Mouse (Mus musculus) hindlimb bud, embryonic 11.5 days (tissue): ENCODE results near the gene Npas3.
"Not testable (repeated sequence)": the region's sequence is repeated elsewhere in the genome, so short reads cannot be mapped to it uniquely, and the experiment has no call there.

ENCODE experiments used
- DNase-seq: peaks from one replicate; pipeline ENCODE4 v3.0.0-alpha.2; 2012; ENCODE audit warnings: low read depth, low spot score; ENCODE audit errors: extremely low spot score

Npas3 gene

DNA sequence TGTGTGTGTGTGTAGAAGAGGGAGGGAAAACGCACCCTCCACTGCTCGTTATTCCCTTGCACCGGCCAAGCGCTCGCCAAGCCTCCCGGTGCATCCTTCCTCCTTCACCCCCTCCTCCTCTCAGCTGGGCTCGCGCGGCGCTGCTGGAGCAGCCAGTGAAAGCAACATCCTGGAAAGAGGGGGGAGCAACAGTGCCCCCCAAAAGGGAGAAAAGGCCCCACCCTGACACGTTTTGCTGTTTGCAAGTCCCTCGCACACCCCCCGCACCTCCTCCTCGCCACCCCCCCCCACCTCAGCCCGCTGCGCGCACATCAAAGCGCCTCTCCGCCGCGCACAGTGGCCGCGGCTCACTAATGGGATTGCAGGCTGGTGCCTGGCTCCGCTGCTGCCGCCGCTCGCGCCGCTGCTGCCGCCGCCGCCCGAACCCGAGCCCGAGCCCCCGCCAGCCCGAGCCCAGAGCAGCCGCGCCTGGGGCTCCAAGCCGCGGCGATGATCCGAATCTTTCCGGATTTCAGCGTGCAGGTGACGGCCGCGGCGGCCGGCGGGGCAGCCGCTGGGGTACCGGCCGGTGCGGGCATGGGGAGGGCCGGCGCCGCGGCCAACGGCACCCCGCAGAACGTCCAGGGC is at the start of gene Npas3:
Gene Npas3, plus strand, starts transcription at position 577 of the 627 bp plus-strand sequence.
- DNase-seq = no peak

DNA sequence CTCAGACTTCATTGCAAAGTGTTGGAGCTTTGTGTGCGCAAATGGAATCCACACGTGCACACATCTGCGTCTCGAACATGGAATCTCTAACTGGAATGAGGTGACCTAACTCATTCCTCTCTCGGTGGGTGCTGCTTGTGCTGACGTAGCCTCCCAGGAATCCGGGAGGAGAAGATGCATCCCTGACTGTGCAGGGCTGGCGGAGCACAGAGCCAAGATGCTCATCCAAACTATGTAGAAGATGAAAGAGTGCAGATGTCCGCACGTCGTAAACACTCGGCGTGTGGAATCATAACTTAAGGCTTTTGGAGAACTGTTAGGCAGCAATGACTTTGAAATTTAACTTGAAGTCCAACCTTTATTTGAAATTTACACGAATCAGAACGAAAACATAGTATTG is 31.3 kb upstream of the Npas3 start:
- no peak for DNase-seq

DNA sequence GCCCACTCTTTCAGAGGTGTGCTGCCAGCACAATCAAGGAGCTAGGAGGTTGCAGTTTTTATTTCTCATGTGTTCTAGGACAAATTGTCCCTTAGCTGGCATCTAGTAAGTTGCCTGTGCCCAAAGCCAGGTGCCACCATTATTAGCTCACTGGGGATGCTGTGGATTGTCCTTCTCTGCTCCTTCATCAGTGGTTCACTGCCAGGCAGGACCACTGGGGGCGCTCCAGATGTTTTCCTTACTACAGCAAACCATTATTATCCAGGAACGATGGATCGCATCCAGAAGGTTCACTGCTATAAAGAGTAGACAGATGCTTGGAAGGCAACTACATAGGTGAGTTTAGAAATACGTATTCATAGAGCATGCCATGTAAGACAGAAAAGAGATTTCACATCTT is 25.7 kb upstream of the Npas3 start:
- DNase-seq = no peak

DNA sequence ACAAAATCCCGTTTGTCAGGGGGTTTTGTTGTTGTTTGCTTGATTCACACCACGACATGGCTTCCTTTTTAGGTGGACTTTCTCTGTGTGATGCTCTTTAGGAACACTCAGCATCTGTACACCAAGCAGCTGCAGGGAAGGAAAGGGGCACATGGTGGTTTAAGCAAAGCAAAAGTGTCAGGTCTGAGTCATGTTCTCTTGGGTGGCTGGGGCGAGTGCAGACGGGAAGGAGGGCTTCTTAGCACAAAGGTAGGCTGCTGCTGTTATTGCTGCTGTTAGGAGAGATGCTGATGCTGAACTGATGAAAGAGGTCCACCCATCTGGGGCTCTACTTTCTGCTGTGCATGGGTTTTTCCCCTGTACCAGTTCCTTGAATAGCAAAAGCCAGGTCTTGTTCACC is 21.1 kb upstream of the Npas3 start:
- no peak for DNase-seq

DNA sequence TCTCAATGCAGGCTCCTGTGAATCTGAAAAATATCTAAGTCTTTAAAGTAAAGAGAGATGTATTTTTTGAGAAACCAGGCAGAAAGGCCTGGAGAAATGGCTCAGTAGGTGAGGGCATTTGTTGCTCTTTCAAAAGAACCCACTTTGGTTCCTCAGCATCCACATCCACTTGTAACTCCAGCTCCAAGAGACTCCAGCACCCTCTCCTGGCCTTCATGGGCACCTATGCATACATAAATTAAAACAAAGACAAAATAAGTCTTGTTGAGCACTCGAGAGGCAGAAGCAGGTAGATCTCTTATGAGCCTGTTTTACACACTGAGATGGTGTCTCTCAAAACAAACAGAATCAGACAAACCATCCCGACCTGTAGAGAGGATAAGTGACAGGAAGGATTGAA is 19.1 kb upstream of the Npas3 start:
- DNase-seq = no peak

DNA sequence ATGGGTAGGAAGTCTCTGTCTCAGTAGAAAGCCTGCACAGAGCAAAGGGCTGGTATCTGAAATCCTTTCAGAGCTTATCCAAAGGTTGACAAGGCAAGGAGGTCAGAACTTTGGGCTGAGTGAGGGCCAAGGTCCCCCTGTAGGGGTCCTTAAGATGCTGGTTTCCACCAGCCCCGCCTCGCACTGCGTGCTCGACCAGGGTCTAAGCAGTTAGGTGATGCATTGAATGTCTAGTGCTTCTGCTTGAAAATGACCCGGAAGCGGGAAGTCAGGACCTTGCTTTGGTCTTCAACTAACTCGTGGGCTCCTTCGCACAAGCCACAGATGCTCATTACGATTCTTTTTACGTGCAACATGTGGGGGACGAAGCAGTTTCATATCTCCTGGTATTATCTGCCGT is 2.3 kb upstream of the Npas3 start:
- DNase-seq = no peak

DNA sequence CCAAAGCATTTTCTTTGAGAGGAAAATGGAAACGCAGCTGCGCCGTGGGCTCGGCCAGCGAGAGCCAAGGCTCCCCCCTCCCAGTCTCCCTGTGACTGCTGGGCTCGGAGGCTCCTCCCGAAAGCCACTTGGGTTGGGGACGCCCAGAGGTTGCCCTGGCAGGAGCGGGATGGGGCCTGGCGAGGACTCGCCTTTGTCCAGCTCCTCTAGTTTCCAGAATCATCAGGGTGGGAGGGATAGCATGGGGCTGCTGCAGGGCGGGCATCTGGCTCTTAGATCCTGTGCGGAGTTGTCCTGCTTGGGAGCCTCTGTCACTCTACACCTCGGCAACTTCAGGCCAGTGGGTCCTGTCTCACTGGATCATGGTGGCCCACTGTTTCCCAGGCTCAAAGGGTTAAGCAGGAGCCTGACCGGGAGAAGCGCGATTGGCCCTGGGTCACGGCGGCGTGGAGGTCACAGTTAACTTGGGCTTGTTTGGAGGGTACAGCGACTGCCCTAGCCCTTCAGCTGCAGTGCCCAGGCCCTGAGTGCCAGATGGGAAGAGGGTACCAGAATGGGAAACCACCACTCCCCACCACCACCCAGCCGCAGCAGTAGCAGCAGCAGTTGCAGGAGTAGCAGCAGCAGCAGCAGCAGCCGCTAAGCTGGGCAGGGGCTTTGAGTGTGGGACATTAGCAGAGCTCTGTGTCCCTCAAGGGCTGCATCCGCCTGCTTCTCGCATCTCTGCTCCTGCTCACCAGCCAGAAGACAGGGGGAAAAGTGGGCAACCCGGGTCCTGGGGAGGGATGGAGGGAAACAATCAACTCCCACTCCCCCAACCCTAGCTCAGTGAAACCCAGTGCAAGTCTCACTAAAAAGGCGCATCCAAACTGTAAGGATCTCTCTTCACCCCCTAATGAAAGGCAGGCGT is 1.6 kb upstream of the Npas3 start:
- no peak for DNase-seq

DNA sequence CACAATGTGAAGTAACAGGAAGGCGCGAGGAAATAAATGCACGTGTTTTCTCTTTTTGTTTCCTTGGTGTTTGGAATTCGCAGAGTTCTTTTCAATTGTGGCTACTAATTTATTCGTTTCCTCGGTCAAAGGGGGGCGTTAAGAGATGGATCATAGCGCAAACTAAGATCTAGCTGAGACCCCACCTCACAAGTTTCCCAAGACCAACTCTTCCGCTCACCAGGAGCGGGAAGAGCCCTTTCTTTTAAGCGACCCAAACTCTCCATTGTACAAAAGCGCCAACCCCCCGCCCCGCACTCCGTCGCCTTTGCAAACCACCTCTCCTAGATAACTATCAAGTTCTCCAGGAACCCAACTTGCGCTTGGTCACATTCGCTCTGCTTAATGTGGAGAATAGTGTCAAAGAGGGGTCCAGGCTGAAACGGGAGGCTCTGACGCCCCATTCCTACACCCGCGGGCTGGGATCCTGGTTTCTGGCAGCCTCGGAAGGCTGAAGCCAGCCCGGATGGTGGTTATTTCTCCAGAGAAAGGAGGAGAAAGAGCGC is 914 bp upstream of the Npas3 start:
- no peak for DNase-seq

DNA sequence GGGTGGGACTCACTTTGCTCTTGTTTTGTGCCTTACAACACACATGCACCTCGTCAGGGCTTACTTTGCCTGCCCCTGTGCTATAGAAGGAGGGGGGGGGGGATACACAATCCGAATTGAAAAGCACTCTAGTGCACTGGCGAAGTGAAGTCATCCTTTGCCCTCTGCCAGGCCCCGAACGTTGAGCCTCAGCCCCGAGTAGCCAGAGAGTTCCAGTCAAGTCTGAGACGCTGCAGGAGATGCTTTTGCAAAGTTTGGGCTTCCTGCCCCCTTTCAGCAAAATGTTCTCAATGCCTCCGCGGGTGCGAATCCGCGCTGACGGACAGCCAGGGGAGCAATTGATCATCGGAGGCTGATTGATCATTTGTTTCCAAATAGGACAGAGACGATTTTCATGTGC is 319 bp downstream of the Npas3 start:
- no peak for DNase-seq

DNA sequence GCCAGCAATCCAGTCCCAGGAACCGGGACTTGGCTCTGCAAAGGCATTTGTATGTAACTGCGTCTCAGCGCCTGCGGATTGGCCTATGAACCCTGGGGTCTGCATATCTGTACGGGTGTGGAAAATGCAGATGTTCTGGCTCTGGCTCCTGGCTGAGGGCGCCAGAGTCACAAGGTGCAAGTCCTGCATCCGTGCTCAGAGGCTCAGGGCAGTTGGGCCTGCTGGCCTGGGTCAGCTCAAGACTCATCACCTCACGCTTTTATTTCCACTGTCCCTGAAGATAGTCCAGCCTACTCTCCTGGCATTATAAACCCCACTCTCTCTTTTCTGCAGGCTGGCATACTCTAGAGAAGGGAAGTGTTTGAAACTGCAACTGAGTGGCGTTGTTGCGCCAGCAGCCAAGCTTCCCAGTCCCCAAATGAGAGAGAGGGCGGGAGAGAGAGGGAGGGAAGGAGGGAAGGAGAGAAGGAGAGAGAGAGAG is 3.3 kb downstream of the Npas3 start:
- DNase-seq = no peak

DNA sequence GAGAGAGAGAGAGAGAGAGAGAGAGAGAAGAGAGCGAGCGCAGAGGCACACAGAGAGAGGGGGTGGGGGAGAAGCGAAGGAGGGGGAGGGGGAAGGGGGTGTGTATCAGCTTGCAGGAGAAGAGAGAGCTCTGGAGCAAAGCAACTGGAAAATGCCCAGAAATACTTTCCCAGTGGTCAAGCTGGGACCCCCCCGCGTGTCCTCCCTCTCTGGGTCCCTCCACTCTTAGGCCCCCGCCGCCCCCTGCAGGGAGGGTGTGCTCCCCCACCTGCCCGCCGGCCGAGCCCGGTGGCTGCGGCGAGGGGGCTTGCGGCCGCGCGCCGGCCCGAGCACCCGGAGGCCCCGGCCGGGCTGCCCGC is 3.7 kb downstream of the Npas3 start:
- no peak for DNase-seq

DNA sequence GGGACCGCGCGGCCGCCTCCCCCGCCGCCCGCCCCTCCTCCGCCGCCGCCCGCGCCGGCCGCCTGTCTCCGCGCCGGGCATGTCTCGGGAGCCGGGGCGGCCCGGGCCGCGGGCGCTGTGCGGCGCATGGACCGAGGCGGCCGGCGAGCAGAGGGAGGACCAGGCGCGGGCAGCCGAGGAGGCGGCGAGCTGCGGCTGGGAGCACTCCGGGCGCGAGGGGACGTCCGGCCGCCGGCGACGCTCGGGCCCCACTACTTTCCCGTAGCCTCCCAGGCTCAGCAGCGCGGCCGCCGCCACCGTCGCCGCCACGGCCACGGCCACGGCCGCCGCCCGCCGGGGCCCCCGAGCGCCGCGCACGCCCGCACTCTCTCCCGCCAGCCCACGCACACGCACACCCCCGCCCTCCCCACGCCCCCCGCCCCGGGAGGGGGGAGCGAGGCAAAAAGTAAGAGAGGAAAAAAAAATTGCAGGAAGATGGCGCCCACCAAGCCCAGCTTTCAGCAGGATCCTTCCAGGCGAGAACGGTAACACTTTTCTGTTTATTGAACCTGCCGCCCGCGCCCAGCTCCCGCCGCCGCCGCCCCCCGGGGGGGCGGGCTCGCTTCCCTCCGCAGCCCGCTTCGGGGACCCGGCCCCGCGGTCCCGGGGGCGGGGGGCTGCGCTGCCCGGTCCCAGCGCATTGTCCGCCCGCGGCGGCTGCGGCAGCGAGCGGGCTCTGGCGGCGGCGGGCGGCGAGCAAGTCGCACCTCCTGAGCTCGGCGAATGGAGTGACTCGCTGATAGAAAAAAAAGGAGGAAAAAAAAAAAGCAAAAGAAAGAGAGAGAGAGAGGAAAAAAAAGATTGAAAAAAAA is 4.3 kb downstream of the Npas3 start:
- DNase-seq = no peak

DNA sequence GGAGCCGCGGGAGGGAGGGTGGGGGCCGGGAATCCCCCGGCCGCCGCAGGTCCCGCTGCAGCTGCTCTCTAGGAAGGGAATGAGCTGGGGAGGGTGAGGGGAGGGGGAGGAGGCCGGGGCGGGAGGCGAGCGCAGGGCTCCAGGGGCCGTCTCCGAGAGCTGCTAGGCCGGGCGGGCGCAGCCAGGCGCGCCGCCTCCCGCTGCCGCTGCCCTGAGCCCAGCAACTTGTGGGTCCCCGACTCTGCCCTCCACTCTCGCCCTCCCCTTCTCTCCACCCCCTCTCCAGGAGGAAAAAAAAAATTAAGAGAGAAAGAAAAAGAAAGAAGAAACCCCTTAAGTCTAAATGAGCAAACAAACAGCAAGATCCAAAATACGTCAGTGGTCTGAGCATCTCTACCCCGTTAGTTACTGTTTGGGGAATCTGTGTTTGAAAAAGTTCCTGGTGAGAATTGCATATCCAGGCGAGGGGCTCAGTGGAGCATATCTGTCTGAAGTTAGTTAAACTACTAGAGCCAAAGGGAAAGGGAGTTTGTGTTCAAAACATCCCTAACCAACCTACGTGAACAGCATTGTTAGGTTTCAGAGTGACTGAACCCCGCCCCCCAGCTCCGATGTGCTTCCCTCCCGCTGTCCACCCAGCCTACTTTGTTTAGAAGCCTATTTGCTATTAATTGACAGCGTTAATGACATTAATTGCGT is 5.1 kb downstream of the Npas3 start:
- no peak for DNase-seq

DNA sequence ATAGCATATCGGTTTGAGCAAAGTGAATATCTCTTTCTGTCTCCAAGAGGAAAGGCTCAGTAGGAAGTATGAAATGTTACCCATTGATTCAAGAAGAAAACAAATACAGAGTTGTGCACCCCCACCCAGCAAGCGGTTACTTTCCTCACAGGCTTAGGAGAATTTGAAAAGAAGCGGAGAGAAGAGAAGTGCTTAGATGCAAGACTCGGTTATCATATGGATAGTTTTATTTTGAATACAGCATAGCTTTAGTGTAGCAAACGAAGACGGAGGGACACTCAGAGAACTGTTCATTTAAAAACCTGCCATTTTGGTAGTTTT is 5.6 kb downstream of the Npas3 start:
- DNase-seq = no peak

DNA sequence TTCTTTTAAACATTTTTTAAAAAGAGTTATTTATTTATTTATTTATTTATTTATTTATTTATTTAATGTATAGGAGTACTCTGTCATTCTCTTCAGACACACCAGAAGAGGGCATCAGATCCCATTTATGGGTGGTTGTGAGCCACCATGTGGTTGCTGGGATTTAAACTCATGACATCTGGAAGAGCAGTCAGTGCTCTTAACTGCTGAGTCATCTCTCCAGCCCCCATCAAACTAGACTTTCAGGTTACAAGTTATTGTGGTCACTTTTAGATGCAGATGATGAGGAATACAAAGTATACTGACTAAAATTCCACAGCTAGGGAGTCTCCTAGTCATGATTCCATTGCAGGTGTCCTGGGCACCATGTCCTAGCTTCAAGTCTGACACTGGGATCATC is 26.0 kb downstream of the Npas3 start:
- DNase-seq = not testable (repeated sequence)

DNA sequence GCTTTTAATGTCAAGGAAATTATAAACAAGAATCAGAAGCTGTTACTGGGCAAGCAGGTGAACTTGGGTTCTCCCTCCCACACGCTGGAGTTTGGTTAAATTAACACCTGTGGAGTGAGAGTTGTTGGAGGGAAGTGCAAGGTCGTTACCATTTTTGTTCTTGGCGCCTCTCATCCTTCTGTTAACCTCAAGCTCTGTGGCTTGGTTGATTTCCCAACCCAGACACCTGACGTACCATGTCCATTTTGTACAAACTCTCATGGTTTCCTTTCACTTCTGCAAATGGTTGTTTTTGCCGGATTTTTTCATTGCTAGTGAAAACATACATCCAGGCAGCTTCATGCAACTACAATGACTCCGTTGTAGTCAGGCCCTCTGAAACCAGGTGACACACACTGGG is 28.9 kb downstream of the Npas3 start:
- no peak for DNase-seq

DNA sequence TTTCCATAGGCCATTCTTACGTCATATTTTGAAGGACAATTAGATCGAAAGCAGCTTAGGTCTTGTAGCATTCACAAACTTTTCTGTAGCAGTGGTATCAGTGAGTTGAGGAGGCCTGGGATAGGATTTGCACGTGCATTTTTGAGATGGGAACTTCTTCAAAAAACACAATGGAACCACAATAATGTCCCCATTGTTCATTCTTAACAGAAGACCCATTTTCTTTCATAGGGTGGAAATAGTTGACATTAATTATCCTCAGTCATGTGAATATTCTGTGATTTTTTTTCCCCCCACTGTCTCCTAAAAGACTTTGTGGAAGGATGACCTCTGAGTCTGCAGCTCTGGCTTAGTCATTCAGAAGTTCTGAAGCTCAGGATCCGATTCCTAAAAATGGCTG is 41.9 kb downstream of the Npas3 start:
- no peak for DNase-seq

DNA sequence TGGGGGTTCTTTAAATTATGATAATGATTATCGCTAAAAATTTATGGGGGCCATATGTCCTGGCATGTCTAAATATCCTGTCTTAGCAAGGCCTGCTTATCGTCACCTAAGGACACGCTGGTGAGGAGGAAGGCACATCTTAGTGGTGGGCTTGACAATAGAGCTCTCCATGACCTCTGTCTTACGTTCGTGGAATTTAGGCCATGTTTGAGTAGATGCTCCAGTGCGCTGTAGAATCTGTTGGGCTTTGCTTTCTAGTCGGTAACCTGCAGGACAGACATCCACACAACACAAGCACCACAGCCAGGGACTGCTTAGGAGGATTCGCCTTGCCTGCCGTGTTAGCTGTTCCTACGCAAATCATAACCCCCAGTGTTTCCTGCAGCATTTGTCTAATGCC is 42.4 kb downstream of the Npas3 start:
- DNase-seq = no peak

DNA sequence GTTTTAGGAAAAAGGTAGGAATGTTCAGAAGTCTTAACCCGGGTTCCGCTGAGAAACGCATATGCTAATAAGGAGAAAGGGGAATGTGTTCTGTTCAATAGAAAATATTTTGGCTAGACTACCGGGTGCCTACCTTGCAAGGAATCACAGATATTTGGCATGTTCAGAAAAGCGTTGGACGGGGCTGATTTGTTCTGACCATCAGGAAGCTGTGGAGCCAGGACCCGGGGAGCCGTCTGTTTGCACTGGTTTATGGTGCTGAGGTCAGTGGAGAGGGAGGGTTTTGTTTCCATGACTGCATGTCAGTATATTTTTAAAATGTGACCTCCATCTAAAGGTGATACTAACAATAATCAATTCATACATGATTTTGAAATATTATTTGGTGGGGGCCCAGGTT is 43.5 kb downstream of the Npas3 start:
- no peak for DNase-seq

DNA sequence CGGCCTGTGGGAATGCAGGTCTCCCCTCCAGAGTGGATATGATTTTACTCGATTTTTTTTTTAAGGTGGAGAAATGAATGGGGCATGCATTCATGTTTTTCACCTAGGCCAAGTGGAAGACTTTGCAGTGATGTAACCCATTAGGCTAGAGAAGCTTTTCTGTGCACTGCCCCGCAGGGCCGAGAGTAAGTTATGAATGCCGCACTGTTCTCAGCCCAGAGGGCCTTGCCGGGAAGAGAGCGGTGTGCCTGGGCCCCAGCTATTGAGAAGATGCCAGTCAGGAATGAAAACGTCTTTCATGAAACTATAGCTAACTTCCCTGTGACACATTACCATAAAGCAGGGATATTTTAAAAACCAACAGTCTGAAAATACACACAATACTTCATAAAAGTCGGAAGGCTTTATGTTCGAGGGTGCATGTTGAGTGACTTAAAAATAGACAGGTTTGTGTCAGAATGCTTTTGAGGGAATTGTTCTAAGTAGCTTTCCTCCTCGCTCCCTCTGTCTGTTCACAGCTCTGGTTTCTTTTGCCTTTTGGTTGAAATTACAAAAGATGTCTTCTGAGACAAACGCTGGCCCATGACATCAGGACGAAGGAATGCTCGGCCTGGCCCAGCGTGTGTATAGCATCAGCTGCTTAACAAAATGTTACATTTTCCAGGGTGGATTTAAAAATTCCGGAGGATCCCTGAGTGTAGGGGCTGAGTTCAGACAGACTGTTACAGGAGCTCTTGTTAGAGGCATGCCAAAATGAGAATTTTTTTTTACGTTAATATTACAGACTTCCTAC is 44.2 kb downstream of the Npas3 start:
- DNase-seq = no peak
